Mouse (Mus musculus) myocyte (in vitro differentiated cells): ENCODE data around the gene Crnkl1.

Experiments
- CEBPB ChIP-seq: IDR thresholded peaks from 2 replicates; pipeline ENCODE4 v1.6.1; 2011; ENCODE audit warnings: mild to moderate bottlenecking, moderate library complexity; ENCODE audit not compliant: poor library complexity, insufficient read depth, severe bottlenecking
- E2F4 ChIP-seq: IDR thresholded peaks from one replicate; pipeline ENCODE4 v1.6.1; 2011; ENCODE audit warnings: mild to moderate bottlenecking, control low read depth, moderate library complexity; ENCODE audit not compliant: insufficient read depth
- MAX ChIP-seq: IDR thresholded peaks from one replicate; pipeline ENCODE4 v1.6.1; 2011; ENCODE audit warnings: low read depth, mild to moderate bottlenecking, control low read depth
- MYOD1 ChIP-seq, 3 experiments: IDR thresholded peaks; one replicate each; pipeline ENCODE4 v1.6.1; 2011; ENCODE audit warnings: control low read depth in 2 of 3, low read depth in 2 of 3, mild to moderate bottlenecking in 2 of 3, moderate library complexity in 1 of 3; ENCODE audit not compliant: insufficient read length in 2 of 3, control insufficient read depth in 1 of 3
- MYOG ChIP-seq, 3 experiments: IDR thresholded peaks; one replicate each; pipeline ENCODE4 v1.6.1; 2011; ENCODE audit warnings: control low read depth in 2 of 3, low read depth in 2 of 3, mild to moderate bottlenecking in 2 of 3; ENCODE audit not compliant: insufficient read length in 2 of 3, control insufficient read depth in 1 of 3, insufficient read depth in 1 of 3
- POLR2A ChIP-seq: IDR thresholded peaks from one replicate; pipeline ENCODE4 v1.6.1; 2011; ENCODE audit warnings: low read depth, mild to moderate bottlenecking, control low read depth, moderate library complexity; ENCODE audit not compliant: insufficient read length
- POLR2AphosphoS2 ChIP-seq: IDR thresholded peaks from one replicate; pipeline ENCODE4 v1.6.1; 2011; ENCODE audit warnings: low read depth, control low read depth; ENCODE audit not compliant: insufficient read length
- SRF ChIP-seq: IDR thresholded peaks from one replicate; pipeline ENCODE4 v1.6.1; 2011; ENCODE audit warnings: low read depth; ENCODE audit not compliant: control insufficient read depth, insufficient read length
- TCF12 ChIP-seq: IDR thresholded peaks from one replicate; pipeline ENCODE4 v1.6.1; 2011; ENCODE audit warnings: mild to moderate bottlenecking, control low read depth; ENCODE audit not compliant: poor library complexity, insufficient read depth, severe bottlenecking
- TCF3 ChIP-seq: IDR thresholded peaks from one replicate; pipeline ENCODE4 v1.6.1; 2011; ENCODE audit warnings: low read depth, control low read depth; ENCODE audit not compliant: insufficient read length
- USF1 ChIP-seq: IDR thresholded peaks from one replicate; pipeline ENCODE4 v1.6.1; 2011; ENCODE audit warnings: low read depth, mild to moderate bottlenecking, control low read depth, moderate library complexity

DNA sequence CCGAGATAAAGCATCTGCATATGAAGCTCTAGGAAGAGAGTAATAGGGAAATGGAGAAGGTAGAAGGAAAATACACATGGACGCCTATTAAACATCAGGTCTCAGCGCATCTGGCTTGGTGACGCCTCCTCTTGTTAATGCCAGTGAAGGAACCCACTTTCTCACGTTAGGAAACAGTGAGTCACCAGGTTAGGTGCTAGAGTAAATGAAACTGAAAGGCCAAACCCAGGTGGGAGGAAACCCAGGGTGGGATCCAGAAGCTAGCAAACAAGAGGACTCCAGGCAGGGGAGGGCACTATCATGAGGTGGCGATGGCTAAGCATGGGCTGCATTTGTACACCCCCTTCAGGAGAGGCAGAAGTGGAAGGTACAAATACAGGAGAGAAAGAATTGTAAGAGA lies 29.7 kb downstream of the Crnkl1 start:
- no peak for TF ChIP-seq USF1
- no peak for TF ChIP-seq CEBPB
- TF ChIP-seq POLR2A = no peak
- TF ChIP-seq MAX = no peak
- no peak for TF ChIP-seq POLR2AphosphoS2
- no peak for TF ChIP-seq TCF12
- TF ChIP-seq TCF3 = no peak
- TF ChIP-seq E2F4 = no peak
- TF ChIP-seq MYOD1 (IDR thresholded peaks at IDR 0.05; ENCODE audit: control insufficient read depth in 1 of 3, insufficient read length in 2 of 3, low read depth in 2 of 3) = no peak
- no peak for TF ChIP-seq SRF
- no peak for TF ChIP-seq MYOG (IDR thresholded peaks at IDR 0.05; ENCODE audit: control insufficient read depth in 1 of 3, insufficient read depth in 1 of 3, insufficient read length in 2 of 3, low read depth in 2 of 3)
